Mouse (Mus musculus) lung, postnatal 0 days (tissue): ENCODE measurements around the gene Tomm70a.

Experiments
- CTCF ChIP-seq: IDR thresholded peaks from 2 replicates; pipeline ENCODE4 v1.5.1; 2016; ENCODE audit warnings: antibody characterized with exemption, mild to moderate bottlenecking
- EP300 ChIP-seq: IDR thresholded peaks from 2 replicates; pipeline ENCODE4 v1.6.1; 2016; ENCODE audit warnings: antibody characterized with exemption, mild to moderate bottlenecking, control low read depth

- TF ChIP-seq CTCF: no peak
- no peak for TF ChIP-seq EP300
These were observed 49.7 kb downstream of the Tomm70a start for GRCm38 (mm10) chr16:57171161-57171560.
